Mouse (Mus musculus): Measurements from ENCODE around the gene 1700037C18Rik. TPM values are rescaled to one million over a fixed set of nuclear protein-coding genes. Genes with fewer than 3 reads are reported as not detected.
"Not testable (repeated sequence)": the region's sequence is repeated elsewhere in the genome, so short reads cannot be mapped to it uniquely, and the experiment has no call there.

1700037C18Rik gene
- polyA plus RNA-seq, 1 experiment = 14.9 TPM

- TF ChIP-seq CTCF (IDR thresholded peaks at IDR 0.05; ENCODE audit: insufficient read depth, low read length) (no peak), POLR2A (IDR thresholded peaks at IDR 0.05; ENCODE audit: borderline replicate concordance, extremely low read depth, low read depth, low read length) (peak; percentile 63; the same call in 1 of the 2 replicates)
Observed at GRCm38 (mm10) chr16:3884201-3885064, 24.1 kb downstream of the 1700037C18Rik start, which contains the start of the genes Zfp597 and Gm20695. Zfp597 (minus strand) TSS chr16:3884561. Gm20695 (plus strand) TSS chr16:3884648.

DNA sequence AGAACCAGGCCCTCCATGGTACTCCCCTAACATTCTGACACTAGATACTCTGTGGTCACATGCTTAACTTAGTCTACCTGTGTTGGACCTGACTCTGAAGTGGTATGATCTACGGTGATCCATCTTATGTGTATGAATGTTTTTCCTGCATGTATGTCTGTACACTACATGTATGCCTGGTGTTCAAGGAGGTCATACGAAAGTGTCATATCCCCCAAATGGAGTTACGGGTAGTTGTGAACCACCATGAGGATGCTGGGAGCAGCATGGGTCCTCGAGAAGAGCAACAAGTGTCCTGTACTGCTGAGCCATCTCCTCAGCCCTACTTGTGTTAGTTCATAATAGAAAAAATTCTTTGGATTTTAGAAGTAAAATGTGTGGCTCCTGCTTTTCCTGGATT, 32.1 kb downstream of the 1700037C18Rik start:
- no peak for DNase-seq
- Histone ChIP-seq H3K4me3 (replicated peaks; ENCODE audit: extremely low read depth, low read depth, low read length) (no peak overlapping the region), H3K4me1 (ENCODE audit: control insufficient read depth, insufficient read depth, low read length) (peaks cover 4% of the 10 kb centered on the region)
- no peak for TF ChIP-seq POLR2A (IDR thresholded peaks at IDR 0.05; ENCODE audit: borderline replicate concordance, extremely low read depth, low read depth, low read length)
- TF ChIP-seq CTCF (IDR thresholded peaks at IDR 0.05; ENCODE audit: insufficient read depth, low read length) = no peak
- WGBS = 92% methylated on average over 4 of the region's 4 CpGs

More at GRCm38 (mm10) chr16:3884201-3885064, 24.1 kb downstream of the 1700037C18Rik start, which contains the start of the genes Zfp597 and Gm20695:
- Histone ChIP-seq H3K4me1 (ENCODE audit: control insufficient read depth, insufficient read depth, low read length) (peaks cover 9% of the 10 kb centered on the region), H3K4me3 (replicated peaks; ENCODE audit: extremely low read depth, low read depth, low read length) (peak within 1 kb of the TSS; percentile 77)
- WGBS = under 1% methylated on average over 88 of the region's 88 CpGs
- DNase-seq = peak; percentile 95

DNA sequence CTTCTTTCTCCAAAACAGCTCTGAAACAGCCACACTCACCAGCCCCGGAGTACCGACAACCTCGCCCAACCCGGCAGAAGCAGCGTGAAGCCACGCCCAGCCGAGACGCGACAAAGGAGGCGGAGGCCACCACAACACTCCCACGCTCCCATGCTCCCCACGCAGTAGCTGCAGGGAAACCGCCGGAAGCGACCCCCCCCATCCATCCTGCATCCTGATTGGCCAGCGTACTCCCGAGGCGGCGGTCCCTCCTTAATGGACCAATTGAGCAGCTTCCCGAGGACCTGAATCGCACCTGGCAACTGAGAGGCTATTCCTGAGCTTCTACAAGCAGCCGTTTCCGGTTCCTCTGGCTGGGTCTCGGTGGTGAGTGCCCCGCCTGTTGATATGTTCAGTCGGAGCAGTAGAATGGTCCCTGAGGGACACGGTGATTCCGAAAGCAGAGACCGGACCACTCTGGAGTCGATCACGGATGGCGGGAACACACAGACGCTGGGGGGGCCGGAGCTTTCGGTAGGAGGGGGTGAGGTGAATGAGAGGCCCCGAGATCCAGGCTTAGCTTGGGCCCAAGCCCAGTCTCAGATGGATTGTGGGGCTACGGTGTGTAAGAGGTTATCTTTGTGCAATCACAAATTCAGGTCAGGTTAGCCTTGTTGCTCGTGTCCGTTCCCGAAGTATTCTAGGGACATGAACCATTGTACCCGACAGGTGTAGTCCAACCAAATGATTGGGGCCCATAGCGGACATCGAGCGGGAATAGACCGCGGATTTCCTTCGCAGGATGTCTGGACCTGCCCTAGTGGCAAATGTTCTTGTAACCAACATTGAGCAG, 36.1 kb downstream of the 1700037C18Rik start, which contains the start of gene Naa60:
Gene Naa60 (plus strand): TSS at position 160 of the 832 bp plus-strand sequence.
- WGBS = 5% methylated on average over 47 of the region's 47 CpGs
- H3K4me1 ChIP-seq (ENCODE audit: control insufficient read depth, insufficient read depth, low read length) = peaks cover 6% of the 10 kb centered on the region

DNA sequence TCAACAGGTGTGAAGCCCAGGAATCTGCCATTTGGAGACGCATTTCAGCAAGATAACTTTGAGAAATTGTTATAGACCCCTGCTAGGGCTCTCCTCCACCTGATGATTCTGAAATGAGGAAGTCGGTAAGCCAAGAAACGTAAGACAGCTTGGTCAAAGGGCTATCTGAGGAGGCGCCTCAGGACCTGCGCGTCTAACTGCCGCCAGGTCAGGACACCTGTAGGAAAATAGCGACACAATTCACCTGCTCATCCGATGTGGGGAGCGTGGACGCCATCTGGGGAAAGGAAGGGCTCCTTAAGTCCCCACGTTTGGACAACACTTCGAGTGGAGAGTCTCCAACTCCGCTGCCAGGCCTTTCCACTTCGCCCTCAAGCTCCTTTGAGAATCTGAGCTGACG, 36.7 kb downstream of the 1700037C18Rik start:
- no peak for DNase-seq
- TF ChIP-seq CTCF (IDR thresholded peaks at IDR 0.05; ENCODE audit: insufficient read depth, low read length) (no peak), POLR2A (IDR thresholded peaks at IDR 0.05; ENCODE audit: borderline replicate concordance, extremely low read depth, low read depth, low read length) (no peak)
- Histone ChIP-seq H3K4me3 (replicated peaks; ENCODE audit: extremely low read depth, low read depth, low read length) (peak overlapping the region; percentile 78), H3K4me1 (ENCODE audit: control insufficient read depth, insufficient read depth, low read length) (peaks cover 6% of the 10 kb centered on the region)
- 3% methylated on average over 16 of the region's 16 CpGs for WGBS

More for the DNA sequence above, 36.1 kb downstream of the 1700037C18Rik start, which contains the start of gene Naa60:
- TF ChIP-seq CTCF (IDR thresholded peaks at IDR 0.05; ENCODE audit: insufficient read depth, low read length) (no peak), POLR2A (IDR thresholded peaks at IDR 0.05; ENCODE audit: borderline replicate concordance, extremely low read depth, low read depth, low read length) (peak; percentile 27; the same call in 1 of the 2 replicates)
- H3K4me3 ChIP-seq (replicated peaks; ENCODE audit: extremely low read depth, low read depth, low read length) = peak within 1 kb of the TSS; percentile 78
- peak; percentile 89 for DNase-seq

GRCm38 (mm10) chr16:3859254-3859653, 49.2 kb downstream of the 1700037C18Rik start:
- no peak overlapping the region for H3K4me3 ChIP-seq (replicated peaks; ENCODE audit: extremely low read depth, low read depth, low read length)
- no peaks in the 10 kb centered on the region for H3K4me1 ChIP-seq (ENCODE audit: control insufficient read depth, insufficient read depth, low read length)
- 91% methylated on average over 4 of the region's 4 CpGs for WGBS
- DNase-seq = no peak
- TF ChIP-seq CTCF (IDR thresholded peaks at IDR 0.05; ENCODE audit: insufficient read depth, low read length) (no peak), POLR2A (IDR thresholded peaks at IDR 0.05; ENCODE audit: borderline replicate concordance, extremely low read depth, low read depth, low read length) (no peak)

- Histone ChIP-seq H3K4me3 (replicated peaks; ENCODE audit: extremely low read depth, low read depth, low read length) (no peak overlapping the region), H3K4me1 (ENCODE audit: control insufficient read depth, insufficient read depth, low read length) (no peaks in the 10 kb centered on the region)
- 93% methylated on average over 1 of the region's 1 CpGs for WGBS
- DNase-seq = no peak
- TF ChIP-seq POLR2A (IDR thresholded peaks at IDR 0.05; ENCODE audit: borderline replicate concordance, extremely low read depth, low read depth, low read length) (no peak), CTCF (IDR thresholded peaks at IDR 0.05; ENCODE audit: insufficient read depth, low read length) (no peak)
Observed at GRCm38 (mm10) chr16:3855776-3856175, 52.7 kb downstream of the 1700037C18Rik start.

DNA sequence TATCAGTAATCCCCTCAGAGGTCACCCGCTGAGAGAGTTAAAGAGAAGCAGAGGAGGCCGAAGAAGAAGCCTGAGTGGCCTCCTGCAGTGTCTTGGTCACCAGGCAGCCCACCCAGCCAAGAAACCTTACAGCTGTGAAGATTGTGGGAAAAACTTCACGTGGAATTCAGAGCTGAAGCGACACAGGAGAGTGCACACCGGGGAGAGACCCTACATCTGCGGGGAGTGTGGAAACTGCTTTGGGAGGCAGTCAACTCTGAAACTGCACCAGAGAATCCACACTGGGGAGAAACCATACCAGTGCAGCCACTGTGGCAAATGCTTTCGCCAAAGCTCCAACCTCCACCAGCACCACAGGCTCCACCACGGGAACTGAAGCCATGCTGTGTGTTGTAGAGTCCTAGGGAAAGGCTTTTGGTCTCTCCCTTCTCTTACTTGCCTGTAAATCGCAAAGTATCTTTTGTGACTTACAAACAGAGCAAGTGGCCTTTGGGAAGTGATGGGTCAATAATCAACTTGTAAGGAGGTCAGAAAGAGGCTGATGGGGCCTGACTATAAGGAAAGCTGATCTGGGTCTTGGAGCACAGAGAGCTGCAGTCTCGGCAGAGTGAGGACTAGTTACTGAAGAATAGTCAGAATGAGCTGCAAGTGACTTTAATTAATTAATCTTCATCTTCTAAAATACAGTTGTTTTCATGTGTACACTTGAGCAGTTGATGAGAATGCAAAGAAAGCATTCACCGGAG, 53.9 kb downstream of the 1700037C18Rik start:
- WGBS = 76% methylated on average over 11 of the region's 11 CpGs
- no peak for DNase-seq
- TF ChIP-seq POLR2A (IDR thresholded peaks at IDR 0.05; ENCODE audit: borderline replicate concordance, extremely low read depth, low read depth, low read length) (no peak), CTCF (IDR thresholded peaks at IDR 0.05; ENCODE audit: insufficient read depth, low read length) (no peak)
- Histone ChIP-seq H3K4me3 (replicated peaks; ENCODE audit: extremely low read depth, low read depth, low read length) (no peak overlapping the region), H3K4me1 (ENCODE audit: control insufficient read depth, insufficient read depth, low read length) (no peaks in the 10 kb centered on the region)

- 76% methylated on average over 12 of the region's 12 CpGs for WGBS
Observed at GRCm38 (mm10) chr16:3852586-3852985, 55.9 kb downstream of the 1700037C18Rik start.

GRCm38 (mm10) chr16:3851301-3851700, 57.2 kb downstream of the 1700037C18Rik start:
- not testable (repeated sequence) for H3K4me3 ChIP-seq (replicated peaks; ENCODE audit: extremely low read depth, low read depth, low read length); DNase-seq
- 97% methylated on average over 13 of the region's 13 CpGs for WGBS

More at GRCm38 (mm10) chr16:3852586-3852985, 55.9 kb downstream of the 1700037C18Rik start:
- H3K4me3 ChIP-seq (replicated peaks; ENCODE audit: extremely low read depth, low read depth, low read length) = no peak overlapping the region
- TF ChIP-seq CTCF (IDR thresholded peaks at IDR 0.05; ENCODE audit: insufficient read depth, low read length) = no peak
- TF ChIP-seq POLR2A (IDR thresholded peaks at IDR 0.05; ENCODE audit: borderline replicate concordance, extremely low read depth, low read depth, low read length) = no peak
- no peak for DNase-seq
- peaks cover 5% of the 10 kb centered on the region for H3K4me1 ChIP-seq (ENCODE audit: control insufficient read depth, insufficient read depth, low read length)

More at GRCm38 (mm10) chr16:3851301-3851700, 57.2 kb downstream of the 1700037C18Rik start:
- not testable (repeated sequence) for H3K4me1 ChIP-seq (ENCODE audit: control insufficient read depth, insufficient read depth, low read length)

Measured in lung, adult 2 months (tissue).